Mouse (Mus musculus): Measurements from ENCODE around the gene Eif2ak4. TPM values are rescaled to one million over a fixed set of nuclear protein-coding genes. Genes with fewer than 3 reads are reported as not detected.
A peak's percentile ranks its signal among the peaks of the same experiment; 100 is the strongest.

Eif2ak4 gene
- polyA plus RNA-seq, 1 experiment from 2014 or later, result 9.8 TPM

- no peaks in the 10 kb centered on the region for H3K9me3 ChIP-seq (replicated peaks)
- H3K9ac ChIP-seq, result no peak overlapping the region
- H3K36me3 ChIP-seq, result peaks cover 82% of the 10 kb centered on the region
- H3K4me1 ChIP-seq (replicated peaks), result peaks cover 4% of the 10 kb centered on the region
- H3K27me3 ChIP-seq (replicated peaks), result no peaks in the 10 kb centered on the region
- H3K27ac ChIP-seq (ENCODE audit: poor library complexity, severe bottlenecking), result no peak overlapping the region
- H3K4me3 ChIP-seq, result no peak overlapping the region
- no peak overlapping the region for H3K4me2 ChIP-seq
- WGBS, result 74% methylated on average over 2 of the region's 2 CpGs
- no peak for ATAC-seq (ENCODE audit: insufficient number of reproducible peaks, low FRiP score)
These were observed 77.5 kb downstream of the Eif2ak4 start for GRCm38 (mm10) chr2:118465894-118466293.

GRCm38 (mm10) chr2:118466601-118467000, 78.2 kb downstream of the Eif2ak4 start:
- H3K27me3 ChIP-seq (replicated peaks), result no peaks in the 10 kb centered on the region
- peaks cover 84% of the 10 kb centered on the region for H3K36me3 ChIP-seq
- H3K4me1 ChIP-seq (replicated peaks), result peaks cover under 1% of the 10 kb centered on the region
- no peak overlapping the region for H3K4me3 ChIP-seq
- no peak overlapping the region for H3K27ac ChIP-seq (ENCODE audit: poor library complexity, severe bottlenecking)
- 39% methylated on average over 1 of the region's 1 CpGs for WGBS
- H3K9ac ChIP-seq, result no peak overlapping the region
- ATAC-seq (ENCODE audit: insufficient number of reproducible peaks, low FRiP score), result no peak
- H3K9me3 ChIP-seq (replicated peaks), result no peaks in the 10 kb centered on the region
- H3K4me2 ChIP-seq, result no peak overlapping the region

- no peak for ATAC-seq (ENCODE audit: insufficient number of reproducible peaks, low FRiP score)
- H3K4me1 ChIP-seq (replicated peaks), result no peaks in the 10 kb centered on the region
- H3K27me3 ChIP-seq (replicated peaks), result no peaks in the 10 kb centered on the region
- no peak overlapping the region for H3K9ac ChIP-seq
- peaks cover 84% of the 10 kb centered on the region for H3K36me3 ChIP-seq
- no peak overlapping the region for H3K27ac ChIP-seq (ENCODE audit: poor library complexity, severe bottlenecking)
- H3K4me2 ChIP-seq, result no peak overlapping the region
- H3K4me3 ChIP-seq, result no peak overlapping the region
- no peaks in the 10 kb centered on the region for H3K9me3 ChIP-seq (replicated peaks)
These were observed 79.9 kb downstream of the Eif2ak4 start for GRCm38 (mm10) chr2:118468354-118468753.

- WGBS, result 2% methylated on average over 52 of the region's 52 CpGs
- H3K4me2 ChIP-seq, result peak overlapping the region; percentile 86
- H3K9me3 ChIP-seq (replicated peaks), result no peaks in the 10 kb centered on the region
- peak overlapping the region; percentile 96 for H3K4me3 ChIP-seq
- peaks cover 12% of the 10 kb centered on the region for H3K4me1 ChIP-seq (replicated peaks)
- no peaks in the 10 kb centered on the region for H3K27me3 ChIP-seq (replicated peaks)
- H3K9ac ChIP-seq, result peak overlapping the region; percentile 90
- peaks cover 32% of the 10 kb centered on the region for H3K36me3 ChIP-seq
- peak; percentile 67; the same call in 1 of the 2 replicates for ATAC-seq (ENCODE audit: insufficient number of reproducible peaks, low FRiP score)
- peak overlapping the region; percentile 85 for H3K27ac ChIP-seq (ENCODE audit: poor library complexity, severe bottlenecking)
These were observed 90.6 kb downstream of the Eif2ak4 start for GRCm38 (mm10) chr2:118478833-118479549.

GRCm38 (mm10) chr2:118479550-118479909, 91.1 kb downstream of the Eif2ak4 start, which contains the start of gene Srp14:
Gene Srp14 (minus strand): TSS chr2:118479711.
- Histone ChIP-seq H3K27me3 (replicated peaks) (no peaks in the 10 kb centered on the region), H3K9ac (peak within 1 kb of the TSS; percentile 90), H3K4me3 (peak within 1 kb of the TSS; percentile 96), H3K27ac (ENCODE audit: poor library complexity, severe bottlenecking) (peak within 1 kb of the TSS; percentile 85), H3K4me1 (replicated peaks) (peaks cover 12% of the 10 kb centered on the region), H3K4me2 (peak within 1 kb of the TSS; percentile 86), H3K36me3 (peaks cover 26% of the 10 kb centered on the region), H3K9me3 (replicated peaks) (no peaks in the 10 kb centered on the region)
- ATAC-seq (ENCODE audit: insufficient number of reproducible peaks, low FRiP score), result peak; percentile 92
- under 1% methylated on average over 35 of the region's 35 CpGs for WGBS

GRCm38 (mm10) chr2:118480886-118481285, 92.5 kb downstream of the Eif2ak4 start:
- Histone ChIP-seq H3K4me1 (replicated peaks) (peaks cover 12% of the 10 kb centered on the region), H3K36me3 (peaks cover 16% of the 10 kb centered on the region), H3K27ac (ENCODE audit: poor library complexity, severe bottlenecking) (no peak overlapping the region), H3K4me2 (no peak overlapping the region), H3K9me3 (replicated peaks) (no peaks in the 10 kb centered on the region), H3K27me3 (replicated peaks) (no peaks in the 10 kb centered on the region), H3K9ac (no peak overlapping the region), H3K4me3 (no peak overlapping the region)
- ATAC-seq (ENCODE audit: insufficient number of reproducible peaks, low FRiP score), result no peak
- 86% methylated on average over 7 of the region's 7 CpGs for WGBS

GRCm38 (mm10) chr2:118483032-118483431, 94.6 kb downstream of the Eif2ak4 start:
- Histone ChIP-seq H3K4me3 (no peak overlapping the region), H3K4me1 (replicated peaks) (peaks cover 8% of the 10 kb centered on the region), H3K27ac (ENCODE audit: poor library complexity, severe bottlenecking) (no peak overlapping the region), H3K4me2 (no peak overlapping the region), H3K27me3 (replicated peaks) (no peaks in the 10 kb centered on the region), H3K9ac (no peak overlapping the region), H3K36me3 (no peaks in the 10 kb centered on the region), H3K9me3 (replicated peaks) (peaks cover 3% of the 10 kb centered on the region; the same call in 1 of the 2 replicates)
- 73% methylated on average over 5 of the region's 5 CpGs for WGBS
- no peak for ATAC-seq (ENCODE audit: insufficient number of reproducible peaks, low FRiP score)

GRCm38 (mm10) chr2:118484386-118484898, 96.0 kb downstream of the Eif2ak4 start:
- Histone ChIP-seq H3K36me3 (no peaks in the 10 kb centered on the region), H3K9me3 (replicated peaks) (peaks cover 7% of the 10 kb centered on the region; the same call in 1 of the 2 replicates), H3K27ac (ENCODE audit: poor library complexity, severe bottlenecking) (no peak overlapping the region), H3K27me3 (replicated peaks) (no peaks in the 10 kb centered on the region), H3K9ac (no peak overlapping the region), H3K4me1 (replicated peaks) (no peaks in the 10 kb centered on the region; the same call in 1 of the 2 replicates), H3K4me2 (no peak overlapping the region), H3K4me3 (no peak overlapping the region)
- no peak for ATAC-seq (ENCODE audit: insufficient number of reproducible peaks, low FRiP score)
- 72% methylated on average over 9 of the region's 9 CpGs for WGBS

- no peak overlapping the region for H3K4me2 ChIP-seq
- no peaks in the 10 kb centered on the region for H3K27me3 ChIP-seq (replicated peaks)
- WGBS, result 78% methylated on average over 3 of the region's 3 CpGs
- H3K9ac ChIP-seq, result no peak overlapping the region
- H3K27ac ChIP-seq (ENCODE audit: poor library complexity, severe bottlenecking), result no peak overlapping the region
- ATAC-seq (ENCODE audit: insufficient number of reproducible peaks, low FRiP score), result no peak
- H3K4me1 ChIP-seq (replicated peaks), result peaks cover 10% of the 10 kb centered on the region
- H3K4me3 ChIP-seq, result no peak overlapping the region
- peaks cover 7% of the 10 kb centered on the region; the same call in 1 of the 2 replicates for H3K9me3 ChIP-seq (replicated peaks)
- no peaks in the 10 kb centered on the region for H3K36me3 ChIP-seq
These were observed 97.0 kb downstream of the Eif2ak4 start for GRCm38 (mm10) chr2:118485415-118485814.

GRCm38 (mm10) chr2:118486933-118487332, 98.5 kb downstream of the Eif2ak4 start:
- H3K4me1 ChIP-seq (replicated peaks), result peaks cover 24% of the 10 kb centered on the region
- no peak for ATAC-seq (ENCODE audit: insufficient number of reproducible peaks, low FRiP score)
- no peak overlapping the region for H3K9ac ChIP-seq
- peaks cover 7% of the 10 kb centered on the region; the same call in 1 of the 2 replicates for H3K9me3 ChIP-seq (replicated peaks)
- no peak overlapping the region for H3K4me2 ChIP-seq
- no peaks in the 10 kb centered on the region for H3K27me3 ChIP-seq (replicated peaks)
- 16% methylated on average over 12 of the region's 12 CpGs for whole genome bisulfite sequencing
- H3K36me3 ChIP-seq, result no peaks in the 10 kb centered on the region
- H3K27ac ChIP-seq (ENCODE audit: poor library complexity, severe bottlenecking), result no peak overlapping the region
- no peak overlapping the region for H3K4me3 ChIP-seq

- Histone ChIP-seq H3K27me3 (replicated peaks) (no peaks in the 10 kb centered on the region), H3K4me3 (no peak overlapping the region), H3K27ac (ENCODE audit: poor library complexity, severe bottlenecking) (no peak overlapping the region), H3K9me3 (replicated peaks) (peaks cover 7% of the 10 kb centered on the region; the same call in 1 of the 2 replicates), H3K4me1 (replicated peaks) (peaks cover 24% of the 10 kb centered on the region), H3K9ac (no peak overlapping the region), H3K4me2 (no peak overlapping the region), H3K36me3 (no peaks in the 10 kb centered on the region)
- no peak for ATAC-seq (ENCODE audit: insufficient number of reproducible peaks, low FRiP score)
- 69% methylated on average over 3 of the region's 3 CpGs for WGBS
These were observed 99.4 kb downstream of the Eif2ak4 start for GRCm38 (mm10) chr2:118487806-118488205.
